Mouse (Mus musculus) limb, embryonic 10.5 days (tissue): ENCODE measurements around the gene Myo1b. TPM values are rescaled to one million over a fixed set of nuclear protein-coding genes. Genes with fewer than 3 reads are reported as not detected.

Source experiments
- DNase-seq: peaks from one replicate; pipeline ENCODE4 v3.0.0-alpha.2; 2017; ENCODE audit warnings: low spot score
- H3K27ac ChIP-seq: fragments of 300-500 bp; sonication (generic); 2 replicates; pipeline ENCODE4 v1.5.1; 2016; ENCODE audit warnings: mild to moderate bottlenecking
- H3K27me3 ChIP-seq: fragments of 300-500 bp; sonication (generic); 2 replicates; pipeline ENCODE4 v1.6.1; 2016; ENCODE audit warnings: low read depth, mild to moderate bottlenecking; ENCODE audit not compliant: poor library complexity, severe bottlenecking
- H3K36me3 ChIP-seq: fragments of 300-500 bp; sonication (generic); 2 replicates; pipeline ENCODE4 v1.6.1; 2016; ENCODE audit warnings: mild to moderate bottlenecking, moderate library complexity
- H3K4me1 ChIP-seq: fragments of 300-500 bp; sonication (generic); 2 replicates; pipeline ENCODE4 v1.6.1; 2016
- H3K4me3 ChIP-seq: fragments of 300-500 bp; sonication (generic); 2 replicates; pipeline ENCODE4 v1.5.1; 2016; ENCODE audit warnings: mild to moderate bottlenecking, moderate library complexity
- H3K9me3 ChIP-seq: fragments of 300-500 bp; sonication (generic); replicated peaks from 2 replicates; pipeline ENCODE4 v1.6.1; 2016; ENCODE audit warnings: mild to moderate bottlenecking
- WGBS: fragments of 180-500 bp; shearing (Covaris S2); methylation state at CpG from one replicate; pipeline ENCODE4 v1.1.7; 2016; 5-methylcytosine and 5-hydroxymethylcytosine counted together
- polyA plus RNA-seq: library from polyadenylated mRNA; unstranded; fragments of >200 nt; fragmentation: Nextera tagmentation; extraction: Ambion mirVana; gene quantifications from 2 replicates; pipeline ENCODE4 v1.2.1, GENCODE M21; 2016

The Myo1b gene
- polyA plus RNA-seq, 1 experiment from 2014 or later: 115 TPM

DNA sequence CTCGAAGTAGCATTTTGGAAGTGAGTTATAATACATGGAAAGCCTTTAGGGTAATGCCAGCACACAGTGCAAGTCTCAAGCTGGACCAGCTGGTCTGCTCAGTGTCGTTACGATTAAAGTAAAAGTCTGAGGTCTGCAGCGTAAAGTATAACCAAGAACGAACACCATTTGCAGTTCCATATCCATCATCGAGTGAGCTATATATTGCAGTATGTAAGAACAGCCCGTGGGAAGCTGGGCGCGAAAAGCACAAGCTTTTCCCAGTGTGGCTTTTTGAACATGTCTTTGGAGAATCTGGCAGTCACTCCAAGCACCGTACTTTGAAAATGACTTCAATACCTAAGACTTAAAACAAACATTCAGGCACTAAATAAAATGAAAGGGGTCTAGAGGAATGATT, 55.0 kb downstream of the Myo1b start:
- no peak overlapping the region for H3K27ac ChIP-seq
- H3K4me1 ChIP-seq: peaks cover 5% of the 10 kb centered on the region; the same call in 1 of the 2 replicates
- WGBS: 93% methylated on average over 10 of the region's 10 CpGs
- H3K9me3 ChIP-seq: no peaks in the 10 kb centered on the region
- no peak overlapping the region for H3K4me3 ChIP-seq
- DNase-seq: no peak
- H3K27me3 ChIP-seq: no peaks in the 10 kb centered on the region
- peaks cover 56% of the 10 kb centered on the region for H3K36me3 ChIP-seq

DNA sequence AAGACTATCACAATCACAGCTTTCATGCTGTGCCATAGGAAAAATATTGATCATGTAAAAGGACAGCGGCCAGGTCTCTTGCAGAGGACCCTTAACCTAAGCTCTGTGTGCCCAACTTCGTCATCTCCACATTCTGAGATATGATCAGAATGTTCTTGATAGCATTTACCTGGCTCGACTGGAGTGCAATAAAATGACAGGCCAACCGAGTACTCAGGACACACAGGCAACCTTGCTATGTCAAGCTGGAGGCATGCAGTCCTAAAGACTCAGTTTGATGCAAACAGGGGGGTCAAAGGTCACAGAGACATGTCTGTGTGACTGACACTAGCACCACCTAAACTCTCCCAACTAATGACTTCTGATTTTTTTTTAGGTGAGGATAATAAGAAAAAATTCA, 58.9 kb downstream of the Myo1b start:
- no peaks in the 10 kb centered on the region for H3K27me3 ChIP-seq
- H3K36me3 ChIP-seq: peaks cover 68% of the 10 kb centered on the region
- no peak for DNase-seq
- H3K27ac ChIP-seq: no peak overlapping the region
- H3K4me3 ChIP-seq: no peak overlapping the region
- H3K9me3 ChIP-seq: no peaks in the 10 kb centered on the region
- 90% methylated on average over 4 of the region's 4 CpGs for WGBS
- peaks cover 14% of the 10 kb centered on the region for H3K4me1 ChIP-seq

DNA sequence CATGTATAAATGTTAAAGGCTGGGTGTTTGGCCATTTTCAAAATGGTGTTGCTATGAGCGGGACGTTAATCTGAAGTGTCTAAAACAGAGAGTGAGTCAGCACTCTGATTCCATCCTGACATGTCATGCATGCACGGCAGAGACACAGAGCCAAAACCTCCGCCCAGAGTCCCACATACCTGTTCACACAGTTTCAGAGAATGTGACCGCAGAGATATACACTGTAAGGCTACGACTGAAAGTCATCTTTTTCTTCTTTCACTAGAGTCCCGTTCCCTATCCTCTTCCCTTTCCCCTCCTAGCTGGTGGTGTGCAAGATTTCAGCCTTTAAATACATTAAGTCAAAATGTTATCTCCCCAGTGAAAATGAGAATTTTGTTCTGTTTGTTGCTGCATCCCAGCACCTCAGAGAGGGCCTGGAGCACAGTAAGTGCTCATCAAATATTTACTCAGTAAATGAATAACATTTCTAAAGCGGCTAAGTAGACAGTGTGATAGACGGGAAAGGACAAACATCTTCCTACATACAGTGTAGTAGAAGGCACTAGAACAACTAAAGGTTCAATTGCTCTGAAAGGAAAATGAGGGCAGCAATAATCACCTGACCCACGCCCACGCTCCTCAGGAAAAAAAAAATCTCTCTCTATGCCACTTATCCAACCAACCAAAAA, 59.5 kb downstream of the Myo1b start:
- Histone ChIP-seq H3K4me1 (peaks cover 14% of the 10 kb centered on the region), H3K4me3 (no peak overlapping the region), H3K9me3 (no peaks in the 10 kb centered on the region), H3K27me3 (no peaks in the 10 kb centered on the region), H3K36me3 (peaks cover 66% of the 10 kb centered on the region), H3K27ac (no peak overlapping the region)
- 93% methylated on average over 11 of the region's 11 CpGs for WGBS
- DNase-seq: no peak

DNA sequence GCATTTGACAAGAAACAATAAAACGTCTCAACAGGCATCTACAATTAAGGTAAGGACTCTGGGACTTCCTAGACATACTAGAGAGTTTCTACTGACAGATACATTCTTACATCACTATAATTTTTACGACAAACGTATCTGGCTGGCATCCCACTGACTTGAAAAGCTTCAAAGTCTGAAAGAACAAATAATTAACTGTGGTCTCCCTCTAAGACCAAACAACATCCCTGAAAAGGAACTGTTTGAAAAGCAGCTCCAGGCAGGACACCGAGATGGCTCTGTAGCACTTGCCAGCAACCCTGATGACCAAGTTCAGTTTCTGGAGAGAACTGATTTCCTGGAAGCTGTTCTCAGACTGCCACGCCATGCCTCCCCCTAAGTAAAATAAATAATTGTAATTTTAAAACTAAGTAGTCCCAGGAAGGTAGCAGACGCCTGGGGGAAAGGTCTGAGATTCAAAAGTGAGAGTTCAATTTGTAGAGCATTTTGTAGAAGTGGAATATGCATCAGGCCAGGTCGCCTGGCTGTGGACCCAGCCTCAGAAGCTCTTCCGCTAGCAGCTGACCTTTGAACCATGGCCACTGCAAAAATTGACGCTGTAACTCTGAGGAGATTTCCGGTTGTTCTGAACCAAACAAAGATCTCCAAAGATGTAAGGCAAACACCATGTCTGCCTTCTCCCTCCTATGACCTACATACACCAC, 60.2 kb downstream of the Myo1b start:
- no peak overlapping the region for H3K4me3 ChIP-seq
- no peak overlapping the region for H3K27ac ChIP-seq
- H3K4me1 ChIP-seq: peaks cover 14% of the 10 kb centered on the region
- H3K9me3 ChIP-seq: no peaks in the 10 kb centered on the region
- no peak for DNase-seq
- no peaks in the 10 kb centered on the region for H3K27me3 ChIP-seq
- peaks cover 62% of the 10 kb centered on the region for H3K36me3 ChIP-seq
- 76% methylated on average over 10 of the region's 10 CpGs for WGBS

DNA sequence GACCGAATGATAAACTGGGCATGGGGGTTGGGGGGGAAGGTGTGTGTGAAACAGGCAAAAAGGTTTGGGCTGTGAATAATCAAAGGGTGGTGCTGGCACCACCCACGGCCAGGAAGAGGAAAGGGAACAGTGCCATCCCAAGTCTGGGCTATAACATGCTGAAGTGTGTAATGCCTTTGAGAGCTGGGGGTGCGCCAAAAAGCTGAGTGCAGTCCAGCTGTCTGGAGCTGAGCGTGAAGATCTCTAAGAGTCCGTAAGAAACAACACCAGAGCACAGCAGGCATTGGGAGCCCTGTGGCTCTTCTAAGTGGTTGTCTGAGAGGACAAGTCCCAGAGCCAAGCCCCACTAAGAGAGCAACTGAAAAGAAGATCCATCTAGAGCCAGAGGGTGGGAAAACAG, 63.6 kb downstream of the Myo1b start:
- peaks cover 14% of the 10 kb centered on the region for H3K4me1 ChIP-seq
- H3K9me3 ChIP-seq: no peaks in the 10 kb centered on the region
- DNase-seq: no peak
- 94% methylated on average over 5 of the region's 5 CpGs for WGBS
- H3K27ac ChIP-seq: no peak overlapping the region
- H3K4me3 ChIP-seq: no peak overlapping the region
- H3K27me3 ChIP-seq: no peaks in the 10 kb centered on the region
- H3K36me3 ChIP-seq: peaks cover 44% of the 10 kb centered on the region

GRCm38 (mm10) chr1:51849570-51850211, 66.2 kb downstream of the Myo1b start:
- H3K9me3 ChIP-seq: no peaks in the 10 kb centered on the region
- no peak overlapping the region for H3K27ac ChIP-seq
- 85% methylated on average over 8 of the region's 8 CpGs for WGBS
- H3K27me3 ChIP-seq: no peaks in the 10 kb centered on the region
- H3K4me1 ChIP-seq: peaks cover 5% of the 10 kb centered on the region; the same call in 1 of the 2 replicates
- H3K4me3 ChIP-seq: no peak overlapping the region
- no peak for DNase-seq
- H3K36me3 ChIP-seq: peaks cover 27% of the 10 kb centered on the region

DNA sequence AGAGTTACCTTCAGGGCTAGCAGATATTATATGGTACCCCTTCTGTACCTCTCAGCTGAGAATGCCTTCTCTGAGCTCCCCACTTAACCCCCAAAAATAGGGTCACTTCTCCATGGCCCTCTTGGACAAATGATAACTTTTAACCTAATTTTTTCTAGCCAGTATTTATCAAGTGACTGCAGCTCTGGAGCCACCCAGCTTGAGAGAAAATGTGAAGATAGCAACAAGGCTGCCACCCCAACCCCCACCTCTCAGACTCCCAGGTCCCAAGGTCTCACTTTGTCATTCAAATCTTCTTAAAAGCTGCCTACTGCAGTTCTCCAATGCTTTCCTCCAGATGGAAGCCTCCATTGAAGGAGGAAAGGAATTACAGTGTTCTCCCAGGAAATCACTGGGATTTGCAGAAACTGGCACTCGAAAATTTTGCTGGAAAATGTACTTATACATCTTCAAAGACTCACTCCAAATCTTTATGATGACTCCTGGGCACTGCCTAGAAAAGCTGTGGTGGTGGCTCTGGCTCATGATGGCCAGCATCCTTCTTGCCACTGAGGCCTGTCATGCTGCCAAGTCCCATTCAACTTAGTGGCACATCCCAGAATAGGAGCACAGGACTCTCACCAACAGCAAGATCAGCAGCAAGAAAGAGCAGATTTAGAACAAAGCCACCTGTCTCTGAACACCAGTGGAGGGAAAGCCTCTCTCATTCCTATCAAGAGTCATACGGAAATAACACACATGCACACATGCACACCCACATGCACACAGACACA, 70.4 kb downstream of the Myo1b start:
- Histone ChIP-seq H3K36me3 (no peaks in the 10 kb centered on the region), H3K9me3 (no peaks in the 10 kb centered on the region), H3K4me3 (no peak overlapping the region), H3K27me3 (no peaks in the 10 kb centered on the region), H3K27ac (no peak overlapping the region), H3K4me1 (peaks cover 11% of the 10 kb centered on the region; the same call in 1 of the 2 replicates)
- DNase-seq: no peak
- WGBS: 89% methylated on average over 2 of the region's 2 CpGs

DNA sequence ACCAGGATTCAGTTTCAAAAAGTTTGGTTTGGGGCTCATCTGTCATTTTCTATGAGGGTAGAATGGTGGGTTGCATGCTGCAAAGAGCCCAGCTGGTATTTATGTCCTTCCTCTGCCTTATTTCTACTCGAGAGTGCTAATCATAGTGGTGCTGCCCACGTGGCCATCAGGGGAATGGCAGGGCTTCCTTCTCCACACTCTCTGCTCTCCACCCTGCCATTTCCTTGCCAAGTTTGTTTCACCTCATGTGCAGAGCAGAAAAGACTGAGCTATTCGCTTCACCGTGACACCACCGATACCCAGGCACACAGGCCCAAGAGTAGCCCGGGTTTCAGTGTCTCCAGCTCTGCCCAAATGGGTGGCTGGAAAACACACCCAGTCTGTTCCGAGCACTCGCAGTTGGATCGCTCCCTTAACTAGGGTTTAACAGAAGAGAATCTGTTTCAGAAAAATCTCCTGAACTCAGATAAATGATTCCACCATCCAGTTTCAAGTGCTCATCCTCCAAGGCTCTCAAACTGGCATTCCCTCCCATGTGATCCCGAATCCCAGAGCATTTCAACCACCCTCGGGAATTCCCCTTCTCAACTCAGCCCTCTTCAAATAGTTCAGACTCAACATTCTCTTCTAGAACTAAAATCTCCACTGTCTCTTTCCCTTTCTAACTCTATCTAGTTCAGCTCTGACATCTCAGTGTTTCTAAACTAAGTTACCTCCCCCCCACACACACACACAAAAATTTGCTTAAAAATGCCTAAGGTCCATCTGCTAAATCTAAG, 77.8 kb downstream of the Myo1b start:
- Histone ChIP-seq H3K27me3 (no peaks in the 10 kb centered on the region), H3K4me3 (no peak overlapping the region), H3K36me3 (peaks cover 23% of the 10 kb centered on the region), H3K9me3 (no peaks in the 10 kb centered on the region), H3K27ac (0 out of 2 replicates have a peak overlapping the region, but pooled peaks have one; percentile 4), H3K4me1 (peaks cover 41% of the 10 kb centered on the region)
- 81% methylated on average over 11 of the region's 11 CpGs for WGBS
- no peak for DNase-seq

DNA sequence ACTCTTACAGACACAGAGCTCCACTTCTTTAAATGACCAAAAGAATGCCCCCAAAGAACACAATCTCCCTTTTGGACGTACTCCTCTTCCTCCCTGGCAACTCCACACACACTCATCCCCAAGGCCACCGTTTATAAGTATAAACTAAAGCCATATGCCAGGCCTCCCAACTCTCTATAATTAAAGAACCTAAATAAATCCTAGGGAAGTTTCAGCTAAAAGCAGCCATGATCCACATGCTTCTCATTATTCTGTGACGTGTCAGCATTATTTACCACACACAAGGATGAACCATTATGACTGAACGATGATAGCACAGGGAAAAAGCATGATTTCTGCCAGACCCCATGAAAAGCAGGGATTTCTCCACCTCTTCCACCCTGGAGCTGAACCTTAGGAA, 78.6 kb downstream of the Myo1b start:
- H3K4me1 ChIP-seq: peaks cover 38% of the 10 kb centered on the region
- no peaks in the 10 kb centered on the region for H3K9me3 ChIP-seq
- no peak overlapping the region for H3K27ac ChIP-seq
- peaks cover 30% of the 10 kb centered on the region for H3K36me3 ChIP-seq
- 31% methylated on average over 4 of the region's 4 CpGs for WGBS
- no peaks in the 10 kb centered on the region for H3K27me3 ChIP-seq
- no peak overlapping the region for H3K4me3 ChIP-seq
- DNase-seq: no peak

DNA sequence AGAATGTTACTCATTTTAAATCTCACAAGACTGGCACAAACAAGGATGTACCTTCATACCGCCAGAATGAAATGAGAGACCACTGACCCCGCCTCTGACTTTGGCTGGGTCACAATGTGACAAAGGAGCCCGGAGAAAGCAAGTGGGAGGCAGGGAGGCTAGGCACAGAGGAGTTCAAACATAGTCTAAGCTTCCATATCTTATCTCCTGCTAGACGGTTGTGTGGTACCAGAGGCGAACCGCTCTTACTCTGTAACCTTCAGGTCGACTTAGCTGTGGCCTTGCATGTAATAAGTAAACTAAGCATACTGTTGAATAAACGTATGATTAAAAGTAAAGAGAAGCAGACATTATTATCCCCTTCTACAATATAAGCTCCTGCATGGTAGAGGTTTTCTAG, 80.1 kb downstream of the Myo1b start:
- DNase-seq: no peak
- Histone ChIP-seq H3K4me3 (no peak overlapping the region), H3K36me3 (peaks cover 39% of the 10 kb centered on the region), H3K9me3 (no peaks in the 10 kb centered on the region), H3K4me1 (peaks cover 34% of the 10 kb centered on the region), H3K27ac (no peak overlapping the region), H3K27me3 (no peaks in the 10 kb centered on the region)
- 87% methylated on average over 8 of the region's 8 CpGs for WGBS

GRCm38 (mm10) chr1:51834072-51834471, 81.8 kb downstream of the Myo1b start:
- no peak for DNase-seq
- Histone ChIP-seq H3K27me3 (no peaks in the 10 kb centered on the region), H3K36me3 (peaks cover 46% of the 10 kb centered on the region), H3K9me3 (no peaks in the 10 kb centered on the region), H3K27ac (no peak overlapping the region), H3K4me1 (peaks cover 27% of the 10 kb centered on the region), H3K4me3 (no peak overlapping the region)
- 95% methylated on average over 3 of the region's 3 CpGs for WGBS

DNA sequence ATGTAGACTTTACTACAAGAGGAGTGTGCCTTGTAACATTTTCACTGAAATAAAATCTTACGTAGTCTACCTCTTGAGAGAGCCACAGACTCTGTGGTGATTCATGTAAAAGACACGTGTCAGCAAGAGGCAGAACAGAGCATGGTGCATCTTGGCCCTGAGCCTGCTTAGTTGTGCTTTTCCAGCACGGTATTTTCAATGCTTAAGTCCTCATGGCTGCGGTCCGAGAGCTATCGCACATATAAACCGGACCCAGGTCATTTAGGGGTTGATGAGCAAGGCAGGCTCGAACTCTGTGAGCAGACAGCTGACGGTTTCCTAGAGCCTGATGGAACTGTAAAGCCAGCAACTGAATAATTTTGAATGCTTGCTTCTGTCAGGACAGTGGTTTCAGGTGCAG, 86.5 kb downstream of the Myo1b start:
- H3K9me3 ChIP-seq: no peaks in the 10 kb centered on the region
- no peaks in the 10 kb centered on the region for H3K4me1 ChIP-seq
- peaks cover 62% of the 10 kb centered on the region for H3K36me3 ChIP-seq
- H3K27me3 ChIP-seq: no peaks in the 10 kb centered on the region
- H3K4me3 ChIP-seq: no peak overlapping the region
- WGBS: 93% methylated on average over 9 of the region's 9 CpGs
- H3K27ac ChIP-seq: no peak overlapping the region
- DNase-seq: no peak
